Mouse (Mus musculus) limb, embryonic 11.5 days (tissue): ENCODE data around the gene Relt. TPM values are rescaled to one million over a fixed set of nuclear protein-coding genes. Genes with fewer than 3 reads are reported as not detected.

Experiments
- ATAC-seq: fragments of 200-750 bp; cut with Nextera tagmentation; 2 replicates; pipeline ENCODE4 v1.8.0; 2017; ENCODE audit warnings: low read depth; ENCODE audit not compliant: insufficient number of reproducible peaks, low FRiP score, low TSS enrichment
- DNase-seq: peaks from one replicate; pipeline ENCODE4 v3.0.0-alpha.2; 2015; ENCODE audit warnings: low spot score
- H3K27ac ChIP-seq: fragments of 300-500 bp; sonication (generic); replicated peaks from 2 replicates; pipeline ENCODE4 v1.5.1; 2014; ENCODE audit warnings: low read depth, mild to moderate bottlenecking, low read length
- H3K27me3 ChIP-seq: fragments of 300-500 bp; sonication (generic); 2 replicates; pipeline ENCODE4 v1.6.1; 2014; ENCODE audit warnings: mild to moderate bottlenecking, low read length, mixed read lengths; ENCODE audit not compliant: control insufficient read depth, insufficient read depth
- H3K36me3 ChIP-seq: fragments of 300-500 bp; sonication (generic); 2 replicates; pipeline ENCODE4 v1.6.1; 2014; ENCODE audit warnings: mild to moderate bottlenecking, low read length, moderate library complexity, mixed read lengths; ENCODE audit not compliant: control insufficient read depth, insufficient read depth
- H3K4me1 ChIP-seq: fragments of 300-500 bp; sonication (generic); 2 replicates; pipeline ENCODE4 v1.6.1; 2014; ENCODE audit warnings: low read length, mixed read lengths; ENCODE audit not compliant: control insufficient read depth, insufficient read depth
- H3K4me2 ChIP-seq: fragments of 300-500 bp; sonication (generic); 2 replicates; pipeline ENCODE4 v1.6.1; 2014; ENCODE audit warnings: low read depth, mild to moderate bottlenecking, moderate library complexity; ENCODE audit not compliant: severe bottlenecking
- H3K4me3 ChIP-seq: fragments of 300-500 bp; sonication (generic); 2 replicates; pipeline ENCODE4 v1.5.1; 2014; ENCODE audit warnings: low read depth, low read length
- H3K9ac ChIP-seq: fragments of 300-500 bp; sonication (generic); 2 replicates; pipeline ENCODE4 v1.6.1; 2014; ENCODE audit warnings: mild to moderate bottlenecking, low read length
- H3K9me3 ChIP-seq: fragments of 300-500 bp; sonication (generic); 2 replicates; pipeline ENCODE4 v1.6.1; 2016; ENCODE audit warnings: low read length; ENCODE audit not compliant: control insufficient read depth
- WGBS: fragments of 180-500 bp; shearing (Covaris S2); extraction: QIAGEN DNeasy Blood & Tissue Kit; methylation state at CpG from one replicate; pipeline ENCODE4 v1.1.7; 2014; 5-methylcytosine and 5-hydroxymethylcytosine counted together
- polyA plus RNA-seq: library from polyadenylated mRNA; unstranded; fragments of >200 nt; fragmentation: Nextera tagmentation; extraction: Ambion mirVana; gene quantifications from 2 replicates; pipeline ENCODE4 v1.2.1, GENCODE M21; 2014

The Relt gene
- polyA plus RNA-seq, 1 experiment from 2014 or later, result 4.1 TPM

DNA sequence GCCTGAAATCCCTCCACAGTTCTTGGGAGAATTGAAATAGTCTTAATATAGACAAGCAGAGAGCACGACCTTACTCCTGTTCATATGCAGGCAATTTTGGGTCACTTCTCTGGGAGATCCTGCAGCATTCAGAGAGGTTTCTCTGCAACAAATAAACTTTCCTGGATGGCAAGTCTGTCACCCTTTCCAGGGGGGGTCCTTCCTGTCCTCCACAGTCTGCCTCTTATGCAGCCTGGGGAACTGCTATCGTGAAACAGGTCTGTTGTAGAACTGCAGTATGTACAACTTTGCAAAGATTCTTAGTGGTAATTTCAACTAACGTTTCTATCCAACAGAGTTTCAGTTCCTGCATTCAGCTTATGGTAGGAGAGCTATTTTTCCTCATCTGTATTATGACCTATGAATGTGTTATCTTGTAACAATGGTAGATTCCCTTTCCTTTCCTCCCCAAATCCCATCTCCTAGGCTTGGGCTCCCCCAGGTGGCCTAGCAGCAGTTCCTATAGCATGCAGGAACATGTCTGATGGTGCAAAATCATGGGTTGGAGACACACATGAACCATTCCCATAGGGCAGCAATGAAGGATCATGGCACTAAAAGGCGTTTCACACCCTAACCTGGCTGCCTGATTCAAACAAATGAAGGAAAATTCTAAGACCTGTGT lies 44.7 kb downstream of the Relt start:
- H3K27me3 ChIP-seq, result no peaks in the 10 kb centered on the region
- no peak overlapping the region for H3K4me3 ChIP-seq
- no peaks in the 10 kb centered on the region for H3K36me3 ChIP-seq
- H3K9me3 ChIP-seq, result no peaks in the 10 kb centered on the region
- no peak overlapping the region for H3K4me2 ChIP-seq
- no peaks in the 10 kb centered on the region for H3K4me1 ChIP-seq
- no peak for DNase-seq
- H3K9ac ChIP-seq, result no peak overlapping the region
- no peak overlapping the region for H3K27ac ChIP-seq
- no peak for ATAC-seq
- 90% methylated on average over 4 of the region's 4 CpGs for WGBS

DNA sequence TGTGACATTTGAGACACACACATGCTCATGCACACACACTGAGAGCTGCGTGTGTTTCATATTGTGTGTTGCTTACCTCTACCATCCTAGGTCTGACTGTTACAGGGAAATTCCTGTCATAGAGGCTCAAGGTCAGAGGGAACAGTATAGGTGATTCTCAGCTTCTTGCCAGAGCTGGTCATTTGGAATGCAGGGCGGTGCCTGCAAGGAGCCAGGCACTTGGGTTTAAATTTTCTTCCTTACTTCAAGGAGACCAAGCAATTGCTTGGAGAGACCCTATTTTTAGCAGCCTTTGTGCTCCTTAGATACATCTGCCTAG lies 45.8 kb downstream of the Relt start:
- Histone ChIP-seq H3K27ac (no peak overlapping the region), H3K36me3 (no peaks in the 10 kb centered on the region), H3K4me2 (no peak overlapping the region), H3K4me3 (no peak overlapping the region), H3K4me1 (no peaks in the 10 kb centered on the region), H3K9me3 (no peaks in the 10 kb centered on the region), H3K9ac (no peak overlapping the region), H3K27me3 (no peaks in the 10 kb centered on the region)
- 92% methylated on average over 2 of the region's 2 CpGs for WGBS
- DNase-seq (no peak), ATAC-seq (no peak)

DNA sequence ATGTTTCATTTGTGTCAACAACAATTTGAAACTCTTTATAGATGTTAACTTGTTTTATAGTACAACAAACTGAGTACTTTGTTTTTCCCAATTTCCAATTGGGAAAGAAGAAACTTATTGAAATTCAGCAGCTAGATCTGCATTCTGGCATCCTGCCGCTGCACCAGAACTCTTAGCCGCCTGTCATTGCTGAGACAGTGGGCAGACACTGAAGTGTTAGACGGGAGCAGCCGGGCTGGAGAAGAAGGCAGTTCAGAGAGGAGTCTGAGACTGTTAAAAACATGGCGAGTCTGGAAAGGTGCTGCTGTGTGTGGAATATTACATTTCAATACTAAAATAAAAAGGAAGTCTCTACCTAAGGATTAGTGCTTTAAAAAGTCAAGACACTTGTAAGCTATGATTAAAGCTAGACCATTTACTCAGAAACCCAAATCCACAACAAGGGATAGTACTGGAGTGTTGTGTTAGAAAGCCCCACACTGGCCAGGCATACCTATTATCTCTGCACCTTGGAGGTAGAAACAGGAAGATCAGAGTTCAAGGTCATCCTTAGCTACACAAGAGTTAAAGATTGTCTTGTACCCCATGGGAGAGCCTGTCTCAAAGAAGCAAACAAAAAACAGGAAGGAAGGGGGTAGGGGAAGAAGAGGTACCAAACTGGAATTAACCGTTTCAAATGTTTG lies 46.3 kb downstream of the Relt start:
- Histone ChIP-seq H3K4me2 (no peak overlapping the region), H3K9me3 (no peaks in the 10 kb centered on the region), H3K4me3 (no peak overlapping the region), H3K9ac (no peak overlapping the region), H3K27ac (no peak overlapping the region), H3K36me3 (no peaks in the 10 kb centered on the region), H3K4me1 (no peaks in the 10 kb centered on the region), H3K27me3 (no peaks in the 10 kb centered on the region)
- DNase-seq, result no peak
- whole genome bisulfite sequencing, result 83% methylated on average over 6 of the region's 6 CpGs
- ATAC-seq, result no peak

DNA sequence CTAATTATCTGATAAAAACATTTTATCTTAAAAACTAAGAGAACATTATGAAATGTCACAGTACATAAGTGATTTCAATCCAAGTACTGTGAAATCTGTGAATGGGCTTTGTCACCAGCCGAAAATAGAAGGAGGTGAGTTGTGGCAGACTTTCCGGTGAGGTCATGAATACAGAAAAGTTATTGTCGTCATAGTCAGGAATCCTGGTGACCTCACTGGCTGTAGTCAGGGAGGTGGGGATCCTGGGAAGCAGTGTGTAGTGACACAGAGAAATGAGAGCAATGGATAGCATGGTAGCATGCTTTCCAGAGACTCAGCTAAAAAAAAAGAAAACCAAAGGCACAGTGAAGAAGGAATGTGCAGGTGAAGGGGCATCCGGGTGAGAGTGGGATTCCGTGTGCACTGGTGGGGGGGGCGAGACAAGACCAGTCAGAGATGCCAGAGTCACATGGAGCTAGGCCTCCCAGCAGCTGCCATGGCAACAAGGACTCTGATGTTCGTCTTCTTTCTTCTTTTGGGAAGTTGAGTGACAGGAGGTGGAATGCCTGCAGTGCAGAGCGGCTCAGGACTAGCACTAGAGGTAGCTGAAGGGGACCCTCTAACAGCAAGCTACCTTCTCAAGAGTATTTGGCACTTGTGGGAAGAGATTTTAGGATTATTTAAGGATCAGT lies 47.2 kb downstream of the Relt start:
- WGBS, result 75% methylated on average over 8 of the region's 8 CpGs
- Histone ChIP-seq H3K27me3 (no peaks in the 10 kb centered on the region), H3K9me3 (no peaks in the 10 kb centered on the region), H3K4me1 (no peaks in the 10 kb centered on the region), H3K9ac (no peak overlapping the region), H3K27ac (no peak overlapping the region), H3K4me2 (no peak overlapping the region), H3K36me3 (no peaks in the 10 kb centered on the region), H3K4me3 (no peak overlapping the region)
- DNase-seq (no peak), ATAC-seq (no peak)

DNA sequence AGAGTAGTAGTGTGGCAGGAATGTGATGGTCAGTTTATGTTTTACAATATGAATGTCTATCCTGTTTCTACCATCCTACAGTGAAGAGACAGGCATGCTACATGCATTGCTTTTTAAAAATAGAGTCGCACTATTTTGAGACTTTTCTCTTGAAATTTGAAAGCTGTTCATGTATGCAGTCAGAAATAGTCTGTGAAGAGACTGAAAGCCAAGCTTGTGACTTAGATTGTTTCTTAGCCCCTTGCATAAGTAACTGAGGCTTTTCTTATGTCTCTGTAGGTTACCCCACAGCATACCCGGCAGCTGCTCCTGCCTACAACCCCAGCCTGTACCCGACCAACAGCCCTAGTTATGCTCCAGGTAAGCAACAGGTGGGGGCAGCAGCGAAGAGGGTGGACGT lies 50.6 kb downstream of the Relt start:
- H3K9ac ChIP-seq, result no peak overlapping the region
- no peak for ATAC-seq

DNA sequence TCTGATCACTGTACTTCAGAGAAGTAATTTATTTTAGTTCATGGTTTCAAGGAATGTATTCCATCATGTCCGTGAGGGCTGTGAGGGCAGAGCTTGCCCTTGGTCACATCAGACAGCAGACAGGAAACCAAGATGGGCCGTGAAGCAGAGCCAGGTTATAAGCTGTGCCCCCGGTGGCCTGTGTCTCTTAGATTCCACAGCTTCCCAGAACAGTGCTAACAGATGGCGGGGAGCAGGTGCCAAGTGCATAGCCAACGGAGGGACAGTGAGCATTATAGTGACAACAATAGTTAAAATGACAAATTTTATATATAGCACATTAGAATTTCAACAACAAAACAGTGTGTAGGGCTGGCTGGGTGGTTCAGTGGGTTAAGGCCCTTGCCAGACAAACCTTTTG lies 51.3 kb downstream of the Relt start:
- Histone ChIP-seq H3K36me3 (no peaks in the 10 kb centered on the region), H3K4me3 (no peak overlapping the region), H3K9ac (no peak overlapping the region), H3K27ac (no peak overlapping the region), H3K27me3 (no peaks in the 10 kb centered on the region), H3K9me3 (no peaks in the 10 kb centered on the region), H3K4me2 (no peak overlapping the region), H3K4me1 (no peaks in the 10 kb centered on the region)
- ATAC-seq (no peak), DNase-seq (no peak)
- WGBS, result 85% methylated on average over 5 of the region's 5 CpGs

More for the DNA sequence above, 50.6 kb downstream of the Relt start:
- no peak for DNase-seq
- H3K4me3 ChIP-seq, result no peak overlapping the region
- H3K27me3 ChIP-seq, result no peaks in the 10 kb centered on the region
- no peaks in the 10 kb centered on the region for H3K4me1 ChIP-seq
- no peak overlapping the region for H3K4me2 ChIP-seq
- H3K36me3 ChIP-seq, result no peaks in the 10 kb centered on the region
- no peak overlapping the region for H3K27ac ChIP-seq
- 79% methylated on average over 5 of the region's 5 CpGs for WGBS
- H3K9me3 ChIP-seq, result no peaks in the 10 kb centered on the region

DNA sequence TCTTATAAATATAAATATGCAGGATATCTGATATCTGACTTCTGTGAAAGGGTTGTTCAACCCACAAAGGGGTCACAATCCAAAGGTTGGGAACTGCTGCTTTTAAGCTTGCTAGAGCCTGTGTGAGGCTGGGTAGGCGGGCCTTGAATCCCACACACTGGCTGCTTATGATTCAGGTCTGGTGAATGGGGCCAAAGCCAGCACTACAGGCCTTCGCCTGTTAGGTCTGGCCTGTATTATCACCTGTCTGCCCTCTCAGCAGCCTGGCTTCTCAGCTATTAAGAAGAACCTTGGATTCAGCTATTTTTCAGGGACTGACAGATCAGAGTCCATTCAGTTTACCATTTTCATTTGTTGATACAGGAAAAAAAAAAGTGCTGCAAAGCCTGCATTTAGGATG lies 57.9 kb downstream of the Relt start:
- 73% methylated on average over 2 of the region's 2 CpGs for WGBS
- no peak overlapping the region for H3K27ac ChIP-seq
- H3K4me2 ChIP-seq, result no peak overlapping the region
- H3K27me3 ChIP-seq, result no peaks in the 10 kb centered on the region
- no peaks in the 10 kb centered on the region for H3K9me3 ChIP-seq
- no peak for DNase-seq
- H3K9ac ChIP-seq, result no peak overlapping the region
- no peak for ATAC-seq
- no peak overlapping the region for H3K4me3 ChIP-seq
- H3K36me3 ChIP-seq, result no peaks in the 10 kb centered on the region
- H3K4me1 ChIP-seq, result no peaks in the 10 kb centered on the region

DNA sequence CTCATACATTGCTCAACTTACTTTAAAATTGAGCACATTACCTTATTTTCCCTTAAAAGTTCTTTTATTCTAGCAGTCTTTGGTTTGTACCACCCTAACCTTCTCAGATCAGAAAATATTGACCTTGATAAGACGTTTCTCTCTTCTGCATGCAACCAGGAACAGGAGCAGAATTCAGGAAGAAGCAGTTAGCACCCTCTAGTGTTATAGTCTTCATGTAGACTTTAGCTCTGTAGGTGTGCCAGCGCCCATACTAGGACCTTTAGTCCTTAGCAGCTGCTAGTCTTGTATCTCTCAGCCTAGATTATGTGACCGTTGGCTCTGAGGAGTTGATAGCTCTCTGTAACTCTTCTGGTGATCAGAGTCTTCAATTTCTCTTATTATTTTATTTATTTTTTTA lies 64.4 kb downstream of the Relt start:
- H3K4me3 ChIP-seq, result no peak overlapping the region
- H3K36me3 ChIP-seq, result no peaks in the 10 kb centered on the region; the same call in 1 of the 2 replicates
- no peak overlapping the region for H3K27ac ChIP-seq
- H3K9me3 ChIP-seq, result no peaks in the 10 kb centered on the region
- H3K4me2 ChIP-seq, result no peak overlapping the region
- DNase-seq (no peak), ATAC-seq (no peak)
- no peaks in the 10 kb centered on the region for H3K4me1 ChIP-seq
- WGBS, result 65% methylated on average over 3 of the region's 3 CpGs
- no peaks in the 10 kb centered on the region for H3K27me3 ChIP-seq
- no peak overlapping the region for H3K9ac ChIP-seq
